ENCODE assay signal across 10 mouse cellular contexts in the genomic region with DNA sequence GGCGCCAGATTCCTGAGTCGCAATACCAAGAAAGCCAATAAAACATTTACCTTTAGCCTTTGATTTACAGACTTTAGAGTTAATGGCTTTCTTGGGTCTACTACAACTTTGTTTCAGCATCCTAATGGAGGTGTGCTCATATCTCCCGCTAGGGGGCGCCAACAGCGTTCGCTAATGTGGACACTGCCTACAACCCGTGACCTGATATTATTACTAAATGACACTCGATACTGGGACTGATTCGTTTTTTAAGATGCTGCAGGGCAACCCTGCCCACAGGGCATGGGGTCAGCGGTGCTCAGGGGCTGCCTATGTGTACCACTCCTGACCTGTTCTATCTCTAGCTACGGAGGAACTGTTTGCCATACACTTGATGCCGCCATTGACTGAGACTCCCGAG.
A peak's percentile ranks its signal among the peaks of the same experiment; 100 is the strongest.
DNase-seq lines count a peak whose midpoint lies in the region; ATAC-seq and TF ChIP-seq lines count a peak whose summit lies in the region.
"Had no signal": no experiment of that assay in that cellular context is flagged by ENCODE, and none has a peak within 500 bp of the region (broad histone marks: within the 10 kb centered on the region; RNA-seq: fewer than 3 reads in every experiment).

No protein-coding gene starts in this region.

- H3K27ac ChIP-seq in heart, embryonic 12.5 days (ENCODE audit: poor library complexity, severe bottlenecking) = no peak overlapping the region
- no peak overlapping the region for H3K27ac ChIP-seq in bone marrow, adult 2 months (ENCODE audit: control insufficient read depth, insufficient read depth, low read depth, low read length, poor library complexity)
- H3K27ac ChIP-seq: heart, embryonic 13.5 days; midbrain, embryonic 12.5 days had no signal

- no peak overlapping the region for H3K9ac ChIP-seq in heart, embryonic 12.5 days
- H3K9ac ChIP-seq: heart, embryonic 13.5 days; midbrain, embryonic 12.5 days had no signal

- H3K4me3 ChIP-seq in heart, embryonic 12.5 days = no peak overlapping the region
- H3K4me3 ChIP-seq in bone marrow, adult 2 months (replicated peaks; ENCODE audit: control insufficient read depth, low read depth, low read length) = no peak overlapping the region
- H3K4me3 ChIP-seq: heart, embryonic 13.5 days; midbrain, embryonic 12.5 days had no signal

- peak; percentile 46 for TF ChIP-seq CTCF in bone marrow, adult 2 months (IDR thresholded peaks at IDR 0.05; ENCODE audit: control insufficient read depth, insufficient read depth, low read length)

- no peaks in the 10 kb centered on the region for H3K36me3 ChIP-seq in heart, embryonic 12.5 days
- H3K36me3 ChIP-seq: heart, embryonic 13.5 days; midbrain, embryonic 12.5 days had no signal

- H3K27me3 ChIP-seq in heart, embryonic 12.5 days (replicated peaks) = 0 out of 2 replicates have a peak, but pooled peaks cover 7% of the 10 kb centered on the region
- H3K27me3 ChIP-seq: midbrain, embryonic 12.5 days had no signal

- ATAC-seq in heart, embryonic 12.5 days (ENCODE audit: insufficient number of reproducible peaks, low FRiP score) = no peak
- no peak for ATAC-seq in activated CD4-positive, CD25-positive, alpha-beta regulatory T cell, adult 4 months

- no peak for TF ChIP-seq POLR2A in bone marrow, adult 2 months (IDR thresholded peaks at IDR 0.05; ENCODE audit: borderline replicate concordance, control insufficient read depth, low read depth, low read length)

- H3K9me3 ChIP-seq in heart, embryonic 12.5 days (replicated peaks) = no peaks in the 10 kb centered on the region
- H3K9me3 ChIP-seq: heart, embryonic 13.5 days; midbrain, embryonic 12.5 days had no signal

- no peaks in the 10 kb centered on the region for H3K4me1 ChIP-seq in heart, embryonic 12.5 days (replicated peaks)
- no peaks in the 10 kb centered on the region for H3K4me1 ChIP-seq in bone marrow, adult 2 months (ENCODE audit: control insufficient read depth, insufficient read depth, low read length)
- H3K4me1 ChIP-seq: midbrain, embryonic 12.5 days had no signal

- WGBS in heart, embryonic 12.5 days = 41% methylated on average over 13 of the region's 13 CpGs
- 45% methylated on average over 13 of the region's 13 CpGs for WGBS in bone marrow, adult 2 months

- no peak overlapping the region for H3K4me2 ChIP-seq in heart, embryonic 12.5 days
- H3K4me2 ChIP-seq: heart, embryonic 13.5 days; midbrain, embryonic 12.5 days had no signal

- peak; percentile 86 for DNase-seq in heart, adult 11 months
- peak; percentile 2 for DNase-seq in 416B (ENCODE audit: low read depth)
- DNase-seq in kidney, postnatal 14 days = peak; percentile 29
- DNase-seq in spleen, adult 12 weeks (ENCODE audit: low spot score) = no peak
- no peak for DNase-seq in urinary bladder, adult 18-20 months (ENCODE audit: low spot score in 2 of 2)

Comparison
In these comparisons a context has a peak if more than half of its experiments do, and no peak if none do; other contexts are left out.
1. DNase-seq: peak in heart, adult 11 months (single experiment), 416B (single experiment) and kidney, postnatal 14 days (single experiment); none in spleen, adult 12 weeks (single experiment) and urinary bladder, adult 18-20 months (0 of 2).